Mouse (Mus musculus) activated CD4-positive, CD25-positive, alpha-beta regulatory T cell, adult 4 months (primary cell): Measurements from ENCODE around the gene Rhbg. TPM values are rescaled to one million over a fixed set of nuclear protein-coding genes. Genes with fewer than 3 reads are reported as not detected.

Experiments used
- ATAC-seq: one replicate; pipeline ENCODE4 v1.8.0; 2017
- polyA plus RNA-seq, 2 experiments: library from polyadenylated mRNA; unstranded; fragments of 100-300 nt; shearing (Covaris generic); gene quantifications; one replicate each; pipeline ENCODE4 v1.2.1; 2017

Rhbg gene
- polyA plus RNA-seq, 2 experiments from 2014 or later = not detected

- no peak for ATAC-seq
These were observed 48.0 kb downstream of the Rhbg start for GRCm38 (mm10) chr3:88206500-88206899.

- no peak for ATAC-seq
These were observed 48.7 kb downstream of the Rhbg start for GRCm38 (mm10) chr3:88205563-88206491.

GRCm38 (mm10) chr3:88205176-88205562 is 49.3 kb downstream of the Rhbg start:
- ATAC-seq = no peak

GRCm38 (mm10) chr3:88204751-88205150 is 49.8 kb downstream of the Rhbg start:
- no peak for ATAC-seq

- ATAC-seq = no peak
These were observed 50.4 kb downstream of the Rhbg start for GRCm38 (mm10) chr3:88203999-88204700.

- no peak for ATAC-seq
These were observed 51.1 kb downstream of the Rhbg start for GRCm38 (mm10) chr3:88203456-88203855.

- ATAC-seq = no peak
These were observed 51.5 kb downstream of the Rhbg start for GRCm38 (mm10) chr3:88202986-88203385.

GRCm38 (mm10) chr3:88201640-88202039 is 52.9 kb downstream of the Rhbg start:
- no peak for ATAC-seq

- no peak for ATAC-seq
These were observed 53.6 kb downstream of the Rhbg start for GRCm38 (mm10) chr3:88200972-88201330.

- ATAC-seq = no peak
These were observed 54.1 kb downstream of the Rhbg start for GRCm38 (mm10) chr3:88200161-88200971.

- ATAC-seq = no peak
These were observed 54.9 kb downstream of the Rhbg start for GRCm38 (mm10) chr3:88199541-88200110.

- ATAC-seq = no peak
These were observed 55.9 kb downstream of the Rhbg start for GRCm38 (mm10) chr3:88198505-88199020.

GRCm38 (mm10) chr3:88197741-88198504 is 56.6 kb downstream of the Rhbg start:
- no peak for ATAC-seq

Other genes starting within 250 kb of the Rhbg start
- gene Hapln2, start 227.1 kb downstream of the Rhbg start, polyA plus RNA-seq = not detected
- gene Gpatch4, start 211.6 kb downstream of the Rhbg start, polyA plus RNA-seq = 10 to 100 TPM; 25.3 to 33.4 TPM
- 10 to 100 TPM; 70.9 to 90.8 TPM for gene Naxe, start 196.2 kb downstream of the Rhbg start, polyA plus RNA-seq
- gene Ttc24, start 176.4 kb downstream of the Rhbg start, polyA plus RNA-seq = not detected
- 1 to 10 TPM; 1.3 to 1.4 TPM for gene Iqgap3, start 172.7 kb downstream of the Rhbg start, polyA plus RNA-seq
- gene Mef2d, start 112.3 kb downstream of the Rhbg start, polyA plus RNA-seq = 10 to 100 TPM; 24.3 to 24.5 TPM
- gene Gm38392, start 32.5 kb upstream of the Rhbg start, polyA plus RNA-seq = not detected
- gene Tsacc, start 42.3 kb upstream of the Rhbg start, polyA plus RNA-seq = 1 to 10 TPM; 2.7 to 7.4 TPM
- 100 to 1,000 TPM; 180 to 209 TPM for gene Cct3, start 42.4 kb upstream of the Rhbg start, polyA plus RNA-seq
- gene Glmp, start 70.3 kb upstream of the Rhbg start, polyA plus RNA-seq = 100 to 1,000 TPM; 356 to 375 TPM
- gene Tmem79, start 81.4 kb upstream of the Rhbg start, polyA plus RNA-seq = 1 to 10 TPM in 1 of 2 experiments, under 1 TPM in 1; 0.78 to 1.3 TPM
- gene Smg5, start 81.6 kb upstream of the Rhbg start, polyA plus RNA-seq = 10 to 100 TPM; 30.2 to 50.2 TPM
- gene Paqr6, start 109.9 kb upstream of the Rhbg start, polyA plus RNA-seq = not detected
- not detected for gene Bglap3, start 118.0 kb upstream of the Rhbg start, polyA plus RNA-seq
- not detected for gene Bglap2, start 124.0 kb upstream of the Rhbg start, polyA plus RNA-seq
- gene Bglap, start 129.8 kb upstream of the Rhbg start, polyA plus RNA-seq = not detected
- 10 to 100 TPM; 62.7 to 63.7 TPM for gene Pmf1, start 155.6 kb upstream of the Rhbg start, polyA plus RNA-seq
- 10 to 100 TPM; 12.8 to 16.7 TPM for gene Slc25a44, start 170.4 kb upstream of the Rhbg start, polyA plus RNA-seq
- gene Sema4a, start 206.5 kb upstream of the Rhbg start, polyA plus RNA-seq = 10 to 100 TPM; 31.5 to 44.8 TPM